20 mouse cellular contexts compared by ENCODE assay signal in genomic region chr13:57643036-57643435, GRCm38 (mm10).
"Had no signal": no experiment of that assay in that cellular context is flagged by ENCODE, and none has a peak within 500 bp of the region (broad histone marks: within the 10 kb centered on the region; RNA-seq: fewer than 3 reads in every experiment).

No protein-coding gene starts in this region.

- H3K9ac ChIP-seq: limb, embryonic 13.5 days; liver, embryonic 12.5 days; liver, embryonic 15.5 days; lung, embryonic 15.5 days; midbrain, embryonic 12.5 days; midbrain, embryonic 15.5 days; neural tube, embryonic 12.5 days; stomach, embryonic 15.5 days had no signal

- H3K36me3 ChIP-seq: limb, embryonic 10.5 days; limb, embryonic 13.5 days; liver, embryonic 12.5 days; liver, embryonic 15.5 days; lung, embryonic 15.5 days; midbrain, embryonic 12.5 days; midbrain, embryonic 15.5 days; neural tube, embryonic 12.5 days; stomach, embryonic 15.5 days had no signal

- H3K27me3 ChIP-seq: limb, embryonic 13.5 days; lung, embryonic 15.5 days; midbrain, embryonic 15.5 days; neural tube, embryonic 12.5 days; stomach, embryonic 15.5 days had no signal

- H3K4me1 ChIP-seq: limb, embryonic 10.5 days; limb, embryonic 13.5 days; lung, embryonic 15.5 days; midbrain, embryonic 12.5 days; neural tube, embryonic 12.5 days; stomach, embryonic 15.5 days had no signal

- H3K9me3 ChIP-seq: limb, embryonic 10.5 days; limb, embryonic 13.5 days; liver, embryonic 12.5 days; liver, embryonic 15.5 days; lung, embryonic 15.5 days; midbrain, embryonic 12.5 days; midbrain, embryonic 15.5 days; stomach, embryonic 15.5 days had no signal

- ATAC-seq: liver, embryonic 12.5 days; midbrain, embryonic 15.5 days had no signal

- DNase-seq: kidney, adult 2 months; kidney, postnatal 25 days; layer of hippocampus, adult 9-11 months; liver; lung, adult 18-20 months; lung, postnatal 10 days; right cerebral cortex, postnatal 25 days; spleen, adult 18-20 months; thymus, postnatal 25 days had no signal

- H3K4me3 ChIP-seq: layer of hippocampus, adult 2 months; limb, embryonic 10.5 days; limb, embryonic 13.5 days; liver, embryonic 12.5 days; liver, embryonic 15.5 days; lung, embryonic 15.5 days; midbrain, embryonic 12.5 days; midbrain, embryonic 15.5 days; neural tube, embryonic 12.5 days; stomach, embryonic 15.5 days had no signal

- H3K27ac ChIP-seq: kidney, postnatal 0 days; layer of hippocampus, adult 2 months; limb, embryonic 10.5 days; limb, embryonic 13.5 days; liver, embryonic 12.5 days; liver, embryonic 15.5 days; lung, embryonic 15.5 days; midbrain, embryonic 12.5 days; midbrain, embryonic 15.5 days; neural tube, embryonic 12.5 days; stomach, embryonic 15.5 days had no signal

- H3K4me2 ChIP-seq: limb, embryonic 13.5 days; liver, embryonic 12.5 days; liver, embryonic 15.5 days; lung, embryonic 15.5 days; midbrain, embryonic 12.5 days; midbrain, embryonic 15.5 days; neural tube, embryonic 12.5 days; stomach, embryonic 15.5 days had no signal
